Mouse (Mus musculus) hindbrain, embryonic 11.5 days (tissue): ENCODE results near the gene Atraid. TPM values are rescaled to one million over a fixed set of nuclear protein-coding genes. Genes with fewer than 3 reads are reported as not detected.

ENCODE experiments used
- ATAC-seq: fragments of 200-750 bp; cut with Nextera tagmentation; 2 replicates; pipeline ENCODE4 v1.8.0; 2017; ENCODE audit warnings: mild to moderate bottlenecking, moderate TSS enrichment, moderate library complexity; ENCODE audit not compliant: low FRiP score
- DNase-seq: peaks from one replicate; pipeline ENCODE4 v3.0.0-alpha.2; 2015; ENCODE audit warnings: low spot score
- H3K27ac ChIP-seq: fragments of 300-500 bp; sonication (generic); 2 replicates; pipeline ENCODE4 v1.5.1; 2014; ENCODE audit warnings: mild to moderate bottlenecking, low read depth, low read length
- H3K27me3 ChIP-seq: fragments of 300-500 bp; sonication (generic); 2 replicates; pipeline ENCODE4 v1.6.1; 2014; ENCODE audit warnings: mild to moderate bottlenecking, low read length, moderate library complexity, mixed read lengths; ENCODE audit not compliant: control insufficient read depth, insufficient read depth
- H3K36me3 ChIP-seq: fragments of 300-500 bp; sonication (generic); 2 replicates; pipeline ENCODE4 v1.6.1; 2014; ENCODE audit warnings: mild to moderate bottlenecking, low read length, moderate library complexity, mixed read lengths; ENCODE audit not compliant: control insufficient read depth, insufficient read depth
- H3K4me1 ChIP-seq: fragments of 300-500 bp; sonication (generic); replicated peaks from 2 replicates; pipeline ENCODE4 v1.6.1; 2014; ENCODE audit warnings: low read length, mixed read lengths; ENCODE audit not compliant: control insufficient read depth, insufficient read depth
- H3K4me2 ChIP-seq: fragments of 300-500 bp; sonication (generic); replicated peaks from 2 replicates; pipeline ENCODE4 v1.6.1; 2014; ENCODE audit warnings: mild to moderate bottlenecking, low read depth, low read length
- H3K4me3 ChIP-seq: fragments of 300-500 bp; sonication (generic); 2 replicates; pipeline ENCODE4 v1.5.1; 2014; ENCODE audit warnings: low read depth, low read length
- H3K9ac ChIP-seq: fragments of 300-500 bp; sonication (generic); 2 replicates; pipeline ENCODE4 v1.6.1; 2014; ENCODE audit warnings: low read depth, low read length
- H3K9me3 ChIP-seq: fragments of 300-500 bp; sonication (generic); 2 replicates; pipeline ENCODE4 v1.6.1; 2016; ENCODE audit warnings: low read length; ENCODE audit not compliant: control insufficient read depth
- WGBS: fragments of 180-500 bp; shearing (Covaris S2); extraction: QIAGEN DNeasy Blood & Tissue Kit; methylation state at CpG from one replicate; pipeline ENCODE4 v1.1.7; 2014; 5-methylcytosine and 5-hydroxymethylcytosine counted together
- polyA plus RNA-seq: library from polyadenylated mRNA; unstranded; fragments of >200 nt; fragmentation: Nextera tagmentation; extraction: Ambion mirVana; gene quantifications from 2 replicates; pipeline ENCODE4 v1.2.1, GENCODE M21; 2014

Gene Atraid
- polyA plus RNA-seq, 1 experiment from 2014 or later = 117 TPM

- no peak overlapping the region for H3K4me3 ChIP-seq
- H3K27ac ChIP-seq = no peak overlapping the region
- 98% methylated on average over 2 of the region's 2 CpGs for WGBS
- ATAC-seq = no peak
- H3K4me2 ChIP-seq = no peak overlapping the region
- no peak overlapping the region for H3K9ac ChIP-seq
- H3K4me1 ChIP-seq = no peaks in the 10 kb centered on the region
- H3K9me3 ChIP-seq = no peaks in the 10 kb centered on the region
- no peaks in the 10 kb centered on the region for H3K27me3 ChIP-seq
- H3K36me3 ChIP-seq = peaks cover 17% of the 10 kb centered on the region
- no peak for DNase-seq
These were observed 22.9 kb downstream of the Atraid start for GRCm38 (mm10) chr5:31071059-31071458.

DNA sequence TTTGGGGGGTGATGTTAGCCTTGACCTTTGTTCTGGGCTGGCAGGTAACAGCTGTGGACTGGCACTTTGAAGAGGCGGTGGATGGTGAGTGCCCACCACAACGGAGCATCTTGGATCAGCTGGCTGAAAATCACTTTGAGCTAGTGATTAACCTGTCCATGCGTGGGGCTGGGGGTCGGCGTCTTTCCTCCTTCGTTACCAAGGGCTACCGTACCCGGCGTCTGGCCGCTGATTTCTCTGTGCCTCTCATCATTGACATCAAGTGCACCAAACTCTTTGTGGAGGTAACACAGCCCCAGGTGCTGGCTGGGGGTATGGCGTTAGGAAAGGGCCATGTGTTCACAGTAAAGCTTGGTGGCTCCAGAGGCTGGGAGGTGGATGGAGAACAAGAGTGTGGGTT, 23.7 kb downstream of the Atraid start:
- no peak overlapping the region for H3K4me3 ChIP-seq
- H3K27ac ChIP-seq = no peak overlapping the region
- no peak overlapping the region for H3K4me2 ChIP-seq
- DNase-seq (no peak), ATAC-seq (no peak)
- H3K36me3 ChIP-seq = peaks cover 22% of the 10 kb centered on the region
- H3K9ac ChIP-seq = no peak overlapping the region
- H3K27me3 ChIP-seq = no peaks in the 10 kb centered on the region
- 98% methylated on average over 11 of the region's 11 CpGs for WGBS
- no peaks in the 10 kb centered on the region for H3K4me1 ChIP-seq
- H3K9me3 ChIP-seq = no peaks in the 10 kb centered on the region

- H3K4me2 ChIP-seq = no peak overlapping the region
- H3K36me3 ChIP-seq = peaks cover 25% of the 10 kb centered on the region
- 94% methylated on average over 12 of the region's 12 CpGs for WGBS
- no peak for DNase-seq
- ATAC-seq = no peak
- no peaks in the 10 kb centered on the region for H3K4me1 ChIP-seq
- no peak overlapping the region for H3K27ac ChIP-seq
- no peaks in the 10 kb centered on the region for H3K9me3 ChIP-seq
- H3K4me3 ChIP-seq = no peak overlapping the region
- H3K9ac ChIP-seq = no peak overlapping the region
- no peaks in the 10 kb centered on the region for H3K27me3 ChIP-seq
These were observed 25.1 kb downstream of the Atraid start for GRCm38 (mm10) chr5:31073176-31073575.

DNA sequence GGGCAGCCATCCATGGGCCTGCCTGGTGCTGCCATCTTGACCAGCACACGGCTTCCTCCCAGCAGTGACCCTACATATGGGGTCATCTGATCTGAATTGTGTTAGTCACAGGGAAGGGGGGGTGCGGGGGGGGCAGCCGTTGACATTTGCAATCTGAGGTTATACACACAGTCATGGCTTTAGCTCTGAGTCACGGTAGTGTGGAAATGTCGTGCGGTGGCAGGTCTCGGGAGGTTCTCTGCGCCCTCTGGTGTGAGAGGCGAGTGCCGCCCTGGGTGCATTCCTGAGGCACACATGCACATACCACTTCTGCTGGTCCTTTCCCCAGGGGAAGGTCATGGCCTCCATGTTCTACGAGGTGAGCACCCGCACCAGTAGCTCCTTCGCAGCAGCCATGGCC, 28.2 kb downstream of the Atraid start:
- H3K9me3 ChIP-seq = no peaks in the 10 kb centered on the region
- H3K9ac ChIP-seq = no peak overlapping the region
- H3K4me2 ChIP-seq = no peak overlapping the region
- H3K27ac ChIP-seq = no peak overlapping the region
- WGBS = 91% methylated on average over 13 of the region's 13 CpGs
- no peaks in the 10 kb centered on the region for H3K27me3 ChIP-seq
- DNase-seq (no peak), ATAC-seq (no peak)
- H3K4me1 ChIP-seq = no peaks in the 10 kb centered on the region
- H3K4me3 ChIP-seq = no peak overlapping the region
- H3K36me3 ChIP-seq = peaks cover 18% of the 10 kb centered on the region

DNA sequence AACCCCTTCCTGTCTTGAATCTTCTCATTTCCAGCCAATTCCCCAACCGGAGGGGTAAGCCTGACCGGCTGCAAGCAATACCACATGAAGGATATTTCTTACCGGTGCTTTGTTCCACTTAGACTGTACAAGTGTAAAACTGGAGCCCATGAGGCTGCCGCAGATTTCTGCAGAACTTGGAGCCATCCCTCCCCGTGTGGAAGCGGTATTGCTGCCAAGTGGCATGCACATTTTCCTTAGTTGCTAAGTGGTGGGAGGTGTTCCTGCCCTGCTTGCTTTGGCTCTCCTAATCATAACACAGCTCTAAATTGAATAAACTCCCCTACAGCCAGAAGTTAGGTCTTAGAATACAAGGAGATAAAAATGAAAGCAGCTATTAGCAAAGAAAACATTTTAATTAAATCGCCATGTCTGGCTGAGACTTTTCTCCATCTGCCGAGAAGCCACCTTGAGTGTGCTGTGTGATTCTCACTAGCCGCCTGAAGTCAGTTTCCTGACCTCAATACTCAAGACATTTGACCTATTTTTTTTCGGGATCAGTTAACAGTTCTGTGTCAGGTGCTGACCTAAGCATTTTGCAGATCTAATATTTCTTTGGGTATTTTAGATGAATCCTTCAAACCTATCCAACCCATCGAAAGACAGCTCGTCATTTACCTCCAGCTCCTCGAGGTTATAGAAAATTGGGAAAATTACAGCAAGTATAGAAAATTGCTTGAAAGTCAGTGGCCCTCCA, 32.1 kb downstream of the Atraid start:
- Histone ChIP-seq H3K9me3 (no peaks in the 10 kb centered on the region), H3K27ac (no peak overlapping the region), H3K4me2 (no peak overlapping the region), H3K27me3 (no peaks in the 10 kb centered on the region), H3K9ac (no peak overlapping the region), H3K4me3 (no peak overlapping the region), H3K4me1 (no peaks in the 10 kb centered on the region), H3K36me3 (peaks cover 12% of the 10 kb centered on the region; the same call in 1 of the 2 replicates)
- DNase-seq (no peak), ATAC-seq (no peak)
- 85% methylated on average over 13 of the region's 13 CpGs for WGBS

DNA sequence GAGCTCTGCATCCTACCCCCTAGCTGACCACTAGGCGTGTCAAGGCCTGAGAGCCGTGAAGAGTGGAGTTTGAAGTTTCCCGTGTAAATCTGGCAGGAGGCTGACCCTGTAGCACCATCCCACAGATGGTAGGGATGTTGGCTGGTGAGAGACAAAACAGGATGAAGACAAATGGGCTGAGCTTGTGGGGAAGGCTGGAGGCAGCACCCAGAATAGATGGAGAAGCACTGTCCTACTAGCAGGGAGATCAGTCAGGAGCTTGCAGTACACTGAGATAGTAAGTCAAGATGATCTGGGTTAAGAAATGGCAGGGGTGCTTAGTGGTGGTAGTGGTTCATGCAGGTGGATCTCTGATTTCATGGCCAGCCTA, 32.7 kb downstream of the Atraid start:
- Histone ChIP-seq H3K9ac (no peak overlapping the region), H3K27me3 (no peaks in the 10 kb centered on the region), H3K4me2 (no peak overlapping the region), H3K4me1 (no peaks in the 10 kb centered on the region), H3K4me3 (no peak overlapping the region), H3K27ac (no peak overlapping the region), H3K36me3 (peaks cover 12% of the 10 kb centered on the region; the same call in 1 of the 2 replicates), H3K9me3 (no peaks in the 10 kb centered on the region)
- no peak for ATAC-seq
- no peak for DNase-seq
- 71% methylated on average over 3 of the region's 3 CpGs for WGBS

- no peak overlapping the region for H3K4me2 ChIP-seq
- ATAC-seq (no peak), DNase-seq (peak; percentile 68)
- H3K4me1 ChIP-seq = no peaks in the 10 kb centered on the region
- no peak overlapping the region for H3K9ac ChIP-seq
- H3K27ac ChIP-seq = no peak overlapping the region
- no peaks in the 10 kb centered on the region for H3K27me3 ChIP-seq
- H3K9me3 ChIP-seq = no peaks in the 10 kb centered on the region
- WGBS = 84% methylated on average over 3 of the region's 3 CpGs
- H3K4me3 ChIP-seq = no peak overlapping the region
- peaks cover 10% of the 10 kb centered on the region; the same call in 1 of the 2 replicates for H3K36me3 ChIP-seq
These were observed 33.3 kb downstream of the Atraid start for GRCm38 (mm10) chr5:31081386-31081785.

GRCm38 (mm10) chr5:31082355-31082754, 34.2 kb downstream of the Atraid start:
- peak overlapping the region; percentile 48; the same call in 1 of the 2 replicates for H3K27ac ChIP-seq
- peak; percentile 39; the same call in 1 of the 2 replicates for ATAC-seq

More at GRCm38 (mm10) chr5:31082355-31082754, 34.2 kb downstream of the Atraid start:
- Histone ChIP-seq H3K4me3 (no peak overlapping the region), H3K27me3 (no peaks in the 10 kb centered on the region), H3K9me3 (no peaks in the 10 kb centered on the region), H3K36me3 (0 out of 2 replicates have a peak, but pooled peaks cover 7% of the 10 kb centered on the region), H3K4me2 (no peak overlapping the region), H3K9ac (no peak overlapping the region), H3K4me1 (no peaks in the 10 kb centered on the region)
- peak; percentile 74 for DNase-seq
- 11% methylated on average over 5 of the region's 5 CpGs for WGBS
